Mouse (Mus musculus) neural tube, embryonic 14.5 days (tissue): Measurements from ENCODE around the gene Rap1a. TPM values are rescaled to one million over a fixed set of nuclear protein-coding genes. Genes with fewer than 3 reads are reported as not detected.

Source experiments
- ATAC-seq: fragments of 200-750 bp; cut with Nextera tagmentation; 2 replicates; pipeline ENCODE4 v1.8.0; 2017; ENCODE audit warnings: low read depth, mild to moderate bottlenecking, moderate TSS enrichment, moderate library complexity
- H3K27ac ChIP-seq: fragments of 300-500 bp; sonication (generic); 2 replicates; pipeline ENCODE4 v1.5.1; 2014; ENCODE audit warnings: low read depth, mild to moderate bottlenecking, control low read depth, low read length, moderate library complexity, mixed read lengths
- H3K27me3 ChIP-seq: fragments of 300-500 bp; sonication (generic); 2 replicates; pipeline ENCODE4 v1.6.1; 2014; ENCODE audit warnings: low read length; ENCODE audit not compliant: control insufficient read depth, insufficient read depth
- H3K36me3 ChIP-seq: fragments of 300-500 bp; sonication (generic); 2 replicates; pipeline ENCODE4 v1.6.1; 2014; ENCODE audit warnings: low read length, mixed read lengths; ENCODE audit not compliant: control insufficient read depth, insufficient read depth
- H3K4me1 ChIP-seq: fragments of 300-500 bp; sonication (generic); 2 replicates; pipeline ENCODE4 v1.6.1; 2014; ENCODE audit warnings: low read length; ENCODE audit not compliant: control insufficient read depth, insufficient read depth
- H3K4me2 ChIP-seq: fragments of 300-500 bp; sonication (generic); 2 replicates; pipeline ENCODE4 v1.6.1; 2014; ENCODE audit warnings: mild to moderate bottlenecking, low read depth, low read length, control low read depth
- H3K4me3 ChIP-seq: fragments of 300-500 bp; sonication (generic); 2 replicates; pipeline ENCODE4 v1.5.1; 2014; ENCODE audit warnings: low read depth, low read length, control low read depth, mixed read lengths
- H3K9ac ChIP-seq: fragments of 300-500 bp; sonication (generic); replicated peaks from 2 replicates; pipeline ENCODE4 v1.6.1; 2014; ENCODE audit warnings: low read depth, mild to moderate bottlenecking, control low read depth, low read length, mixed read lengths
- H3K9me3 ChIP-seq: fragments of 300-500 bp; sonication (generic); 2 replicates; pipeline ENCODE4 v1.6.1; 2016; ENCODE audit warnings: low read length; ENCODE audit not compliant: control insufficient read depth
- WGBS: fragments of 180-500 bp; shearing (Covaris S2); extraction: QIAGEN DNeasy Blood & Tissue Kit; methylation state at CpG from one replicate; pipeline ENCODE4 v1.1.7; 2014; 5-methylcytosine and 5-hydroxymethylcytosine counted together
- polyA plus RNA-seq: library from polyadenylated mRNA; unstranded; fragments of >200 nt; fragmentation: Nextera tagmentation; extraction: Ambion mirVana; gene quantifications from 2 replicates; pipeline ENCODE4 v1.2.1, GENCODE M21; 2014

Rap1a gene
- polyA plus RNA-seq, 1 experiment from 2014 or later, result 67.5 TPM

GRCm38 (mm10) chr3:105719979-105720378 lies 81.2 kb downstream of the Rap1a start:
- 83% methylated on average over 4 of the region's 4 CpGs for WGBS
- Histone ChIP-seq H3K9me3 (no peaks in the 10 kb centered on the region), H3K4me3 (no peak overlapping the region), H3K27ac (no peak overlapping the region), H3K4me1 (peaks cover 4% of the 10 kb centered on the region; the same call in 1 of the 2 replicates), H3K4me2 (no peak overlapping the region), H3K9ac (no peak overlapping the region), H3K36me3 (no peaks in the 10 kb centered on the region), H3K27me3 (no peaks in the 10 kb centered on the region)
- no peak for ATAC-seq

GRCm38 (mm10) chr3:105718746-105719145 lies 82.4 kb downstream of the Rap1a start:
- peaks cover 4% of the 10 kb centered on the region; the same call in 1 of the 2 replicates for H3K4me1 ChIP-seq
- H3K4me2 ChIP-seq, result no peak overlapping the region
- no peak overlapping the region for H3K4me3 ChIP-seq
- H3K27me3 ChIP-seq, result no peaks in the 10 kb centered on the region
- ATAC-seq, result no peak
- WGBS, result 63% methylated on average over 4 of the region's 4 CpGs
- no peaks in the 10 kb centered on the region for H3K36me3 ChIP-seq
- H3K9ac ChIP-seq, result no peak overlapping the region
- H3K9me3 ChIP-seq, result no peaks in the 10 kb centered on the region
- no peak overlapping the region for H3K27ac ChIP-seq

GRCm38 (mm10) chr3:105717856-105718555 lies 83.1 kb downstream of the Rap1a start:
- no peak overlapping the region for H3K4me2 ChIP-seq
- no peaks in the 10 kb centered on the region for H3K27me3 ChIP-seq
- 0 out of 2 replicates have a peak overlapping the region, but pooled peaks have one; percentile 28 for H3K27ac ChIP-seq
- WGBS, result 43% methylated on average over 11 of the region's 11 CpGs
- no peak overlapping the region for H3K4me3 ChIP-seq
- no peaks in the 10 kb centered on the region for H3K36me3 ChIP-seq
- ATAC-seq, result peak; percentile 74; the same call in 1 of the 2 replicates
- H3K9me3 ChIP-seq, result no peaks in the 10 kb centered on the region
- no peak overlapping the region for H3K9ac ChIP-seq
- peaks cover 4% of the 10 kb centered on the region; the same call in 1 of the 2 replicates for H3K4me1 ChIP-seq

- Histone ChIP-seq H3K27me3 (no peaks in the 10 kb centered on the region), H3K4me3 (no peak overlapping the region), H3K9me3 (no peaks in the 10 kb centered on the region), H3K4me1 (peaks cover 4% of the 10 kb centered on the region; the same call in 1 of the 2 replicates), H3K4me2 (no peak overlapping the region), H3K9ac (no peak overlapping the region), H3K27ac (no peak overlapping the region), H3K36me3 (no peaks in the 10 kb centered on the region)
- ATAC-seq, result no peak
- 56% methylated on average over 18 of the region's 18 CpGs for WGBS
Measured at GRCm38 (mm10) chr3:105716353-105717000, 84.7 kb downstream of the Rap1a start.

- Histone ChIP-seq H3K27ac (no peak overlapping the region), H3K4me3 (no peak overlapping the region), H3K4me2 (no peak overlapping the region), H3K27me3 (no peaks in the 10 kb centered on the region), H3K9ac (no peak overlapping the region), H3K4me1 (peaks cover 4% of the 10 kb centered on the region; the same call in 1 of the 2 replicates), H3K9me3 (no peaks in the 10 kb centered on the region), H3K36me3 (no peaks in the 10 kb centered on the region)
- no peak for ATAC-seq
Measured at GRCm38 (mm10) chr3:105714820-105715167, 86.3 kb downstream of the Rap1a start.

GRCm38 (mm10) chr3:105714091-105714819 lies 86.9 kb downstream of the Rap1a start:
- H3K4me3 ChIP-seq, result no peak overlapping the region
- ATAC-seq, result peak; percentile 36; the same call in 1 of the 2 replicates
- H3K9ac ChIP-seq, result no peak overlapping the region
- H3K9me3 ChIP-seq, result no peaks in the 10 kb centered on the region
- peak overlapping the region; percentile 7; the same call in 1 of the 2 replicates for H3K27ac ChIP-seq
- H3K27me3 ChIP-seq, result no peaks in the 10 kb centered on the region
- WGBS, result 28% methylated on average over 8 of the region's 8 CpGs
- H3K36me3 ChIP-seq, result no peaks in the 10 kb centered on the region
- H3K4me1 ChIP-seq, result peaks cover 4% of the 10 kb centered on the region; the same call in 1 of the 2 replicates
- H3K4me2 ChIP-seq, result no peak overlapping the region

GRCm38 (mm10) chr3:105712827-105713226 lies 88.3 kb downstream of the Rap1a start:
- H3K9me3 ChIP-seq, result no peaks in the 10 kb centered on the region
- no peak overlapping the region for H3K27ac ChIP-seq
- 0 out of 2 replicates have a peak, but pooled peaks cover under 1% of the 10 kb centered on the region for H3K27me3 ChIP-seq
- no peak overlapping the region for H3K4me3 ChIP-seq
- no peak for ATAC-seq
- no peaks in the 10 kb centered on the region for H3K4me1 ChIP-seq
- no peaks in the 10 kb centered on the region for H3K36me3 ChIP-seq
- no peak overlapping the region for H3K4me2 ChIP-seq
- no peak overlapping the region for H3K9ac ChIP-seq

- 65% methylated on average over 7 of the region's 7 CpGs for WGBS
- H3K9ac ChIP-seq, result no peak overlapping the region
- H3K9me3 ChIP-seq, result no peaks in the 10 kb centered on the region
- no peak; the same call in 1 of the 2 replicates for ATAC-seq
- no peaks in the 10 kb centered on the region for H3K4me1 ChIP-seq
- no peak overlapping the region for H3K4me2 ChIP-seq
- H3K27ac ChIP-seq, result no peak overlapping the region
- 0 out of 2 replicates have a peak, but pooled peaks cover 2% of the 10 kb centered on the region for H3K27me3 ChIP-seq
- no peak overlapping the region for H3K4me3 ChIP-seq
- no peaks in the 10 kb centered on the region for H3K36me3 ChIP-seq
Measured at GRCm38 (mm10) chr3:105711741-105712140, 89.4 kb downstream of the Rap1a start.
